Mouse (Mus musculus): ENCODE data around the gene Serpine2.
A peak's percentile ranks its signal among the peaks of the same experiment; 100 is the strongest.

Gene Serpine2

DNA sequence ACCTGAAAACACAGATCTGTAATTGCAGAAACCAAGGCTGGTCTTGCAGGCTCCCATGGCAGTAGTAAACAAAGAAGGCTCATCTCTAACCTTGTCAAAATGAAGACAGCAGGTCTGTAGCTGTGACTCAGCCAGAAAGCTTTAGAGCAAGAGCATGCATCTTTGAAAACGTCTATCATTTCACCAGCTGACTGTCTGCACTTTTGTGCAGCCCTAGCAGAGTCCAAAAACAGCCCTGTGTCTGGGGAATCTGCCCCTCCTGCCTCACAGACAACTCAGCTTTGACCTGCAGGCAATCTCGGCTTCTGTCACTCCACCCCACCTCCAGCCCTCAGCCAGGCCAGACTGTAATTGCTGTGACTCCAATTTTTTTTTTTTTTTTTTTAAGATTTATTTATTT lies 105.6 kb downstream of the Serpine2 start:
- no peak for DNase-seq

DNA sequence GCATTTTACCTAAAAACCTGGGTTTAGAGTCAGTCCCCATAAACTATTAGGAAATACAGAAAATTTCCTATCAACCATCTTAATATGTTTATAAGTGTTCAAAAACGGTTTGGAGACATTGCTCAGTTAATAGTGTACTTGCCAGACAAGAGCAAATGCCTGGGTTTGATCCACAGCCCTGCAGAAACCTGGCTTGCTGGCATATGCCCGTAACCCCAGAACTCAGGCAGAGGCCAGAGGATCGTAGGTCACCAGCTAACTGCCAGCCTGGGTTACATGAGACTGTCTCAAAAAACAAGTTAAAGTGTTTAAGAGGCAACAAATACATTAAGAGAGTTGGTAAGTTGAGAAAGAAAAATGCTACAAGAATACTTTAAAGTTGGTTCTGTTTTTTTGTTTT lies 106.0 kb downstream of the Serpine2 start:
- no peak for DNase-seq

DNA sequence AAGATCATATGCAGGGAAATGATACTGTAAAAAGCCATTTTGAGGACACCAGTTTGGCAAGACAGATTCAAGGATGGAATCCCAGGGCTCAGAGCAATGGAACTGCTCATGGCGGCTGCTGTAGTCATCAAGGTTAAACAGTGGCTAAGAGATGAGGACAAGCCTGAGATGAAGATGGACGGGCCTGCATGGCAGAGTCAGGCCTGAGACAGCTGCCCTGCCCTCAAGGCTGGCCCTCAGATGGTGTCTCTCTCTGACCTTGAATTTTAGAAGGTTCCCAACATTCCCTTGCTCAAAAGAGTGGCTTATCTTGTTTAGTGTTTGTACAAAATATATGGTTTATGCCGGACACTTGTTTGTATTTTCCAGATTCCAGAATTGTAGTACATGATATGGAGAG lies 107.5 kb downstream of the Serpine2 start:
- DNase-seq = no peak

DNA sequence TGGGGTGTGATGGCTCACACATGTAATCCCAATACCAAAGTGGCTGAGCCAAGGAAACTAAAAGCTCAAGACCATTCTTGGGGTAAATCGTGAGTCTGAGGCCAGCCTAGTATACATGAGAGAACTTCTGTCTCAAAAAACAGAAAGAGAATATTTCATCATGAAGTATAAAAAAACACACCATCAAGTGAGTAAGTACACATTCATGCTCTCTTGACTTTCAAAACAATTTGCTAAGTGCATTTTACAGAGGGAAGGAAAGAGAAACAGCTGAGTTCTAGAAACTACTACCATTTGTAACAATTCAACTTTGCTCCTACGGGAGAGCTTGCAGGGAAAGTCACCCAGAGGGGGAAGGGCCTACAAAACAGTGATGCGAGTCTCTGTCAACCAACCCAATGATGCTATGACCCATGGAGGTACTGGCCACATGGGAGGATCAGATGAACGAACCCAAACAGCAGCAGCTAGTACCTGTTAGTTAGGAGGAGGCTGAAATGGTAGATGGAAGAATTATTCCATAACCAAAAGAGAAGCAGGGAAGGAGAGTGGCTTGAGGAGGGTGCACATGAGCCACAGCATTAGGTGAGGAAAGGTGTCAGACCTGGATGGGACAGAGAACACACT lies 108.2 kb downstream of the Serpine2 start:
- DNase-seq = no peak

DNA sequence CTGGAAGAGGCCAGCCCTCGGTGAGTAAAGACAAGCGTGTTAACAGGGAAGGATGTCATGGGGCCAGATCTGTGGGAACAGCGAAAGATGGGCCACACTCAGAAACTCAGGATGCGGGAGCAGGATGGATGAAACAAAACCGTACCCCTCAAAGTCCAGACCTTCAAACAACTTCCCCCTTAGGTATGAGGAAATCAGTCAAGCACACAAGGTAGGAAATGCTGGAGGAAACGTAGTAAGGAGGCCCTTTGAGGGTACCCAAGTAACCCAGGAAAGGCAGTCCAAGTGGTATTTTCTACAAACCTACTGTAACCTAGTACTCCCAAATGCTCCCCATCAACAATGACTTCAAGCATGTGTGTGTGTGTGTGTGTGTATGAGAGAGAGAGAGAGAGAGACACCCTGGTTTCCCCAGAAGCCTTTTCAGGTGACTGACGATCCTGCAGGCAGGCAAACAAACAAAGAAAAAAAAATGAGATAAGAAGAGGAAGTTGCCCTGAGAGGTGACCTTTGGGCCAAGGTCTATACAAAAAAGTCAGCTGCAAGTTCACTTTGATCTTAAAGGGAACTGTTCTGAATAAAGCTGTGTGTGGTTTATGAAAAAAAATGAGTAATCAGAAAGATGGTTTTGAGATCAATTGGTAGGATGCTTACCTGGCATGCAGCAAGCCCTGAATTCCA lies 108.8 kb downstream of the Serpine2 start:
- no peak for DNase-seq

DNA sequence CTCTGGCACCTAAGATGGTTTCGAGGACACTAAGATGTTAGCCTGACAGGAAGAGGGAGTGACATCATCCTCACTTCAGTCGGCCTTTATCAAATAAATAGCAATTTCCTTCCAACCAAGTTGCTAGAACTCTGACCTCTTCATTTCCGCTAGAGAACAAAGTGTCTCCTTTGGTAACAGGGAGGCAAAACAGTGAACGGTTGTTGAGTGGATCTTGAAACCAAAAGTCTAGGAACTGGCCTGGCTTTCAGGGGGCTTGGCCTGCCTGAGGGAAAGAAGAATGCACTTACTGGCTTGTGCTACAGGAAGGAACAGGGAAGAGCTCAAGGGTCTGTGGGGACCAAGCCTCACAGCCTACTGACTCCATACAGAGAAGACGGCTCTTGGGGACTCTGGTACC lies 109.8 kb downstream of the Serpine2 start:
- DNase-seq = peak; percentile 53

DNA sequence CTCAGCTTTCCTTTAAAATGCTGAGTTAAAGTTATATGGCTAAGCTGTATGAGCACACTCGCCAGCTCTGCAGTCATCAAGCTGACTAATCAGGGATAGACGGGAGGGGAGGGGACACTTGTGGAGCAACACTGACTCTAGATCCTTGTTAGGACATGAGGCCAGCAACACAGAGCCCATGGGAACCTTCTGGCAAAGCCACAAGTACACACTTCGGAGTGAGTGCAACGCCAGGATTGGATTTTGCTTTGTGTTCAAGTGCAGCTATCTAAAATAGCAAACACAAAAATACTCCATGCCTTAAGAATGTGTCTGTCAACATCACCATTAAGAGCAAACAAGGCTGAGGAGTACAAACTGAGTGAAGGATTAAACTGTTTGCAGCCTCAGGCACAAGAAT lies 114.9 kb downstream of the Serpine2 start:
- DNase-seq = peak; percentile 76
